Mouse (Mus musculus) thymus, adult 18-20 months (tissue): ENCODE results near the gene Gm3138.
"Not testable (repeated sequence)": the region's sequence is repeated elsewhere in the genome, so short reads cannot be mapped to it uniquely, and the experiment has no call there.

ENCODE experiments used
- DNase-seq, 2 experiments: peaks; one replicate each; pipeline ENCODE4 v3.0.0; 2022; ENCODE audit warnings: mixed read lengths in 2 of 2

Gene Gm3138

DNA sequence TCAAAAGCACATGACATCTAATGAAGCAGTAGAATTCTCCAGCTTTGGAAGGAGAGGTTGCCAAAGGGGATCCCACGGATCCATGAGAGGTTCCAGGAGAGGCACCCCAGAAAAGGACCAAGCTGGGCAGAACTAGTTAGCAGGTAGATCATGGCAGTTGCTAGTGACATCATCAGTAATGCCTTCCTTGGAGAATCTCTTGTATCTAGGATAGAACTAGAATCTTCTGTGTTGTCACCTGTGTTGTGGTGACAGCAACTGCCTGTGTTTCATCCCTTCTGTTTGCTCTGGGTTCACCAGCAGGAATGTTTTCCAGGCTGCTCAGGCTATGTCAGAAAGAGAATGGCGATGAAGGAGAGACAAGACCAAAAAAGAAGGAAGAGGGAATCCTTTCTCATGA lies at the start of gene Gm3138:
TSS of gene Gm3138 (plus strand) at position 301 of the 400 bp plus-strand sequence.
- not testable (repeated sequence) for DNase-seq

DNA sequence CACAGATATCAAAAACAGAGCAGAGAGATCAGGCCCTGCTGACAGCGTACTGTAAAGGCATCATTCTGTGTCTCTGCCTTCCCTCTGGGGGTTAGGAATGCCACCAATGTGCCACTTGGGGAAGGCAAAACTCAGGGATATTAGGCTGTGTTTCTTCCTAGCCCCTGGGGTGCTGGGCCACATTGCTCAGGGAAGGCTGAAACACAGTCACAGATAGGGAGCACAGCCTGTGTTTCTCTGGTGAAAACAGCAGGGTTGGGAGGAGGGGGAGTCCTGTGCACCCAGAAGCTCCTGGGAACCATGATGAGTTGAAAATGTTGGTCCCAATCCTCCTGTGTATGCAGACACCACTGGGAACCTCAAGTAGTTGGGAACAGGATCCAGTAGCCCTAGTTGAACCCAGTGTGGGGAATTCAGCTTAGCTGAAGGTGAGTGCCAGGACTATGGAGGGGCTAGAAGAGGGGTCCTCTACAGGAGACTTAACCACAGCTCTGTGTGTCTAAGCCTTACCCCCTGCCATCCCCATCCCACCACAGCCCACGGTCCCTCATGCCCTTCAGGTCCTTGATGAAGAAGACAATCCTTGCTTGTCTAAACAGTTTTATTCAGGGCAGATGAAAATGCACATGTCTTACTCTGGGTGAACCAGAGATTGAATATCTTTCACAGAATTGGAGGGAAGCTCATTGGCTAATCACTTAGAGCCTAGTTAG lies 20.0 kb downstream of the Gm3138 start:
- DNase-seq, result not testable (repeated sequence)

DNA sequence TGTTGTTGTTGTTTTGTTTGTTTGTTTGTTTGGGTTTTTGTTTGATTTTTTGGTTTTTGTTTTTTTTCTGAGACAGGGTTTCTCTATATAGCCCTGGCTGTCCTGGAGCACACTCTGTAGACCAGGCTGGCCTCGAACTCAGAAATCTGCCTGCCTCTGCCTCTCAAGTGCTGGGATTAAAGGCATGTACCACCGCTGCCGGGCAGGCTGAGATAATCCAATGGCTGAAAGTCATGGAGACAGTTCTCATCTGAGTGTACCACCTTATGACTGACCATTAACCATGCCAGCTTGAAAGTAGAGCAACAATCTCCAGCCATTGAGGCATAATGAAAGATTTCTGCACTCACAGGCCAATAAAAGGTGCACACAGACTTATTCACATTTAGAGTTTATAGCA lies 30.4 kb downstream of the Gm3138 start:
- DNase-seq, result not testable (repeated sequence)
